Mouse (Mus musculus) cerebellum, adult 8-10 months (tissue): Measurements from ENCODE around the gene Vmn1r77.
"Not testable (repeated sequence)": the region's sequence is repeated elsewhere in the genome, so short reads cannot be mapped to it uniquely, and the experiment has no call there.

Experiments used
- DNase-seq: peaks from one replicate; pipeline ENCODE4 v3.0.0; 2022

The Vmn1r77 gene

DNA sequence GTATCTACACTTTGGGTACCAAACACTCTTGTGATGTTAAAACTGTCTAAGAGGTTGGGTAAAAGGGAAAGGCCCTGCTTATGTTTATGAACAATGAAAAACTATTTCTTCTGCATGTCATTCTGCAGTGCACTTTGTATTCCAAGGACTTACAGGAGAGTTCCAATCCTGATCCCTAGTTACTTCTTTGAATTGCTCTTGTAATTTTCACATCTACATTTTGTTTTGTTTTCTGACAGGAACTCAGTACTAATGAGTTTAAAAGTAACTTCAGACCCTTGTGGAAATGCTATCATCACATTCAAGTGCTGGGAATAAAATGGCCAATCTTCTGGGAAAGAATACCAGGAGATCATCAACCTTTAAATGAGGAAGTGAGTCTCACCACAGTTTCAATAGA, at the start of gene Vmn1r77:
Vmn1r77 (plus strand) TSS at position 301 of the 400 bp plus-strand sequence.
- DNase-seq = not testable (repeated sequence)

DNA sequence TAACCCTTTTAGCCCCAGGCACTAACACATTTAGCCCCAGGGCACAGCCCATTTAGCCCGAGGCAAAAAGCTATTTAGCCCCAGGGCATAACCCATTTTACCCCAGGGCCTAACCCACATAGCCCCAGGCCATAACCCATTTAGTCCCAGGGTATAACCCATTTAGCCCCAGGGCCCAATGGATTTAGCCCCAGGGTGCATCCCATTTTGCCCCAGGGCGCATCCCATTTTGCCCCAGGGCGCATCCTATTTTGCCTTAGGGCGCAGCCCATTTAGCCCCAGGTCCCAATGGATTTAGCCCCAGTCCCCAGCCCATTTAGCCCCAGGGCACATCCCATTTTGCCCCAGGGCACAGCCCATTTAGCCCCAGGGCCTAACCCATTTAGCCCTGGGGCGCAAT, 25.1 kb upstream of the Vmn1r77 start:
- DNase-seq = not testable (repeated sequence)

DNA sequence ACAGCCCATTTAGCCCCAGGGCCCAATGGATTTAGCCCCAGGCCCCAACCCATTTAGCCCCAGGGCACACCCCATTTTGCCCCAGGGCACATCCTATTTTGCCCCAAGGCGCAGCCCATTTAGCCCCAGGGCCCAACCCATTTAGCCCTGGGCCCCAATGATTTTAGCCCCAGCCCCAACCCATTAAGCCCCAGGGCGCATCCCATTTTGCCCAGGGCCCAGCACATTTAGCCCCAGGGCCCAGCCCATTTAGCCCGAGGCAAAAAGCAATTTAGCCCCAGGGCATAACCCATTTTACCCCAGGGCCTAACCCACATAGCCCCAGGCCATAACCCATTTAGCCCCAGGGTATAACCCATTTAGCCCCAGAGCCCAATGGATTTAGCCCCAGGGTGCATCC, 24.2 kb upstream of the Vmn1r77 start:
- not testable (repeated sequence) for DNase-seq

DNA sequence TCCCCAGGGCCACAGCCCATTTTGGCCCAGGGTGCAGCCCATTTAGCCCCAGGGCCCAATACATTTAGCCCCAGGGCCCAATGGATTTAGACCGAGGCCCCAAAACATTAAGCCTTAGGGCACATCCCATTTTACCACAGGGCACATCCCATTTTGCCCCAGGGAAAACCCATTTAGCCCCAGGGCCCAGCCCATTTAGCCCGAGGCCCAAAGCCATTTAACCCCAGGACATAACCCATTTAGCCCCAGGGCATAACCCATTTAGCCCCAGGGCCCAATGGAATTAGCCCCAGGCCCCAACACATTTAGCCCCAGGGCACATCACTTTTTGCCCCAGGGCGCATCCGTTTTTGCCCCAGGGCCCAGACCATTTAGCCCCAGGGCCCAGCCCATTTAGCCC, 23.4 kb upstream of the Vmn1r77 start:
- DNase-seq = no peak

DNA sequence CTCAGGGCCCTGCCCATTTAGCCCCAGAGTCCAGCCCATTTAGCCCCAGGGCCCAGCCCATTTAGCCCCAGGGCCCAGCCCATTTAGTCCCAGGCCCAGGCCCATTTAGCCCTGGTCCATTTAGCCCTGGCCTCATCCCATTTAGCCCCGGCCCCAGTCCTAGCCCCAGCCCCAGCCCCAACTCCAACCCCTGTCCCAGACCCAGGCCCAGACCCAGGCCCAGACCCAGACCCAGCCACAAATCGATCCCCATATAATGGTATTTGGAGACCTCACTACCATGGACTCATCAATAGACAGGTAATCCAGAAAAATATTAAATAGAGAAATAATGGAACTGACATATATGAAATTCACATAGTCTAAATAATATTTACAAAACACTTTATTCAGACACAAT, 18.7 kb upstream of the Vmn1r77 start:
- not testable (repeated sequence) for DNase-seq

DNA sequence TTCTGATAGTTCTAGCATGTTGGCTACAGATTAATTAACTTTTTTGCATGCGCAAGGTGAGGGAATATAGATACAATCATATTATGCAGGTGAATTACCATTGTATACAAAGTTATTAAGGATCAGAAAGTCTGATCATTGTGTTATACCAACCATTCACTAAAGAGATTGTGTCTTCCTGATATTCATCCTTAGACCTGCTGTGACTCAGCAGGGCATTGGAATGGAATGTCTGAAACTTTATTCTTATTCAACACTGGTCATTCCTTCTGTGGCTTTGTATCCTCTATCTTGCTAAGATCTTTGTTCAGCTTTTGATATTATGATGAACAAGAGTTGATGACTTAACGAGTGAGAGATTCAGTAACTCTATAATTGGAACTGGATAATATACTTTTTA, 4.1 kb downstream of the Vmn1r77 start:
- no peak for DNase-seq
